Mouse (Mus musculus): ENCODE data around the gene Ywhae. TPM values are rescaled to one million over a fixed set of nuclear protein-coding genes. Genes with fewer than 3 reads are reported as not detected.

Gene Ywhae
- polyA plus RNA-seq, 1 experiment = 612 TPM

DNA sequence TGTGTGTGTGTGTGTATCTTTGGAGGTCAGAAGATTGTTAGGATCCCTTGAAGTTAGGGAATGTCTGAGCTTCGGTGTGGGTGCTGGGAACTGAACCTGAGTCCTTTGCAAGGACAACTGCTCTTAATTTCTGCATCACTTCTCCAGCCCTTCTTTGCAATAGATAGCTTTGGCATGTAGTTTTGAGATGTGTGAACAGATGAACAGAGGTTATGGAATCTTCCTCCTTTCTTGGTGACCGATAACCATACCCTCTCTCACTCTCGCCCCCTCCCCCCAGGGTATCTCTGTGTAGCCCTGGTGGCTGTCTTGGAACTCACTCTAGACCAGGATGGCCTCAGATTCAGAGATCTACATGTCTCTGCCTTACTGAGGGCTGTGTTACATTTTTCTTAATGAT is 12.1 kb downstream of the Ywhae start:
- peaks cover 100% of the 10 kb centered on the region for H3K79me2 ChIP-seq (ENCODE audit: control insufficient read depth, insufficient read depth)

DNA sequence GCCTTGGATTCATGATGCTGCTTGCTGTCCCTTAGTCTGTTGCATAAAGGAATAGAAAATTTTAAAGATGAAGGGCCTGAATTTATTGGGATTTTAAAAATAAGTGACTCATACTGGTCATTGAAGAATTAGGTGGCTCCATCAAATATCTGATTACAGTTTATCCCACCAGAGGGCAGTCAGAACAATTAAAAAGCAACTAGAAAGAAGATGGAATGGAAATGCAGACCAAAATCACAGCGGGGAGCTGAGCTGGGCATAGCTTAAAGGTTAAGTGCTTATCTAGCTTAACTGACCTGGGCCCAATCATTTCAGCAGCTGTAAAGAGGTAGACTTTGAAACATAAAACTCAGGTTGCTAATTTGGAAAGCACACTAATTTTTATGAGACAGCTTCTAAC is 17.9 kb downstream of the Ywhae start:
- no peak overlapping the region for H3K4me3 ChIP-seq
- no peak for TF ChIP-seq REST (IDR thresholded peaks at IDR 0.05; ENCODE audit: insufficient read depth, insufficient read length)
- TF ChIP-seq TCF3 (IDR thresholded peaks at IDR 0.05; ENCODE audit: insufficient read length, low read depth) = no peak
- TF ChIP-seq MYOD1 (IDR thresholded peaks at IDR 0.05; ENCODE audit: control insufficient read depth in 1 of 3, insufficient read length in 2 of 3, low read depth in 2 of 3) = no peak
- TF ChIP-seq MAX (IDR thresholded peaks at IDR 0.05; ENCODE audit: low read depth) = no peak
- TF ChIP-seq POLR2AphosphoS2 (IDR thresholded peaks at IDR 0.05; ENCODE audit: insufficient read length, low read depth) = no peak
- TF ChIP-seq USF1 (IDR thresholded peaks at IDR 0.05; ENCODE audit: low read depth) = no peak
- no peak for TF ChIP-seq E2F4 (IDR thresholded peaks at IDR 0.05; ENCODE audit: insufficient read depth)
- no peak for TF ChIP-seq MYOG (IDR thresholded peaks at IDR 0.05; ENCODE audit: control insufficient read depth in 1 of 3, insufficient read depth in 1 of 3, insufficient read length in 2 of 3, low read depth in 2 of 3)
- no peak for TF ChIP-seq CEBPB (IDR thresholded peaks at IDR 0.05; ENCODE audit: insufficient read depth, poor library complexity, severe bottlenecking)
- no peak for TF ChIP-seq POLR2A (IDR thresholded peaks at IDR 0.05; ENCODE audit: insufficient read length, low read depth)
- no peak for TF ChIP-seq SRF (IDR thresholded peaks at IDR 0.05; ENCODE audit: control insufficient read depth, insufficient read length, low read depth)
- TF ChIP-seq TCF12 (IDR thresholded peaks at IDR 0.05; ENCODE audit: insufficient read depth, poor library complexity, severe bottlenecking) = no peak

More for the DNA sequence above, 12.1 kb downstream of the Ywhae start:
- H3ac ChIP-seq (ENCODE audit: control insufficient read depth, insufficient read length) = no peak overlapping the region
- no peak for TF ChIP-seq TCF3 (IDR thresholded peaks at IDR 0.05; ENCODE audit: insufficient read length, low read depth)
- TF ChIP-seq TCF12 (IDR thresholded peaks at IDR 0.05; ENCODE audit: insufficient read depth, poor library complexity, severe bottlenecking) = no peak
- TF ChIP-seq CEBPB (IDR thresholded peaks at IDR 0.05; ENCODE audit: insufficient read depth, poor library complexity, severe bottlenecking) = no peak
- no peak for TF ChIP-seq SRF (IDR thresholded peaks at IDR 0.05; ENCODE audit: control insufficient read depth, insufficient read length, low read depth)
- no peak for TF ChIP-seq MYOD1 (IDR thresholded peaks at IDR 0.05; ENCODE audit: control insufficient read depth in 1 of 3, insufficient read length in 2 of 3, low read depth in 2 of 3)
- TF ChIP-seq MYOG (IDR thresholded peaks at IDR 0.05; ENCODE audit: control insufficient read depth in 1 of 3, insufficient read depth in 1 of 3, insufficient read length in 2 of 3, low read depth in 2 of 3) = no peak
- no peak for TF ChIP-seq POLR2AphosphoS2 (IDR thresholded peaks at IDR 0.05; ENCODE audit: insufficient read length, low read depth)
- no peak for TF ChIP-seq MAX (IDR thresholded peaks at IDR 0.05; ENCODE audit: low read depth)
- H3K4me2 ChIP-seq (ENCODE audit: low read depth) = no peak overlapping the region
- H3K4me3 ChIP-seq = no peak overlapping the region
- no peaks in the 10 kb centered on the region for H3K27me3 ChIP-seq (ENCODE audit: control insufficient read depth, insufficient read depth, insufficient read length)
- peaks cover 13% of the 10 kb centered on the region for H3K36me3 ChIP-seq (ENCODE audit: control insufficient read depth, insufficient read depth)

DNA sequence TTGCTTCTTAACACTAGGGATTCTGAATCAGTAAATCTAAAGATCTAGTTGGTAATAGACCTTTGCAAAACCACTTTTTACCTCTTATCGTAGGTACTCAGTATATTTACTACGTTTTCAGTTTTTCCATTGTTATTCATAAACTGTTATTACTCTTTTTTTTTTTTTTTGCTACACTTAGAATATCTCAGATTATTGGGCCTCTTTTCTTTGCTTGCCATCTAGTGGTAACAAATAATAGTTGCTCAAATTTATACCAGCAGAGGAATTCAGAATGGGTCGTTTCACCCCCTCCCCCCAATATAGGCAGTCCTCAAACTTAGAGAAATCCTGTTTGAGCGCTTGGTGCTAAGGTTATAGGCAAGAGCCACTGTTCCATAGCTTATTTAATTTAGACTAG is 18.4 kb downstream of the Ywhae start:
- H3K4me3 ChIP-seq = no peak overlapping the region
- peaks cover 26% of the 10 kb centered on the region for H3K36me3 ChIP-seq (ENCODE audit: control insufficient read depth, insufficient read depth)
- TF ChIP-seq CEBPB (IDR thresholded peaks at IDR 0.05; ENCODE audit: insufficient read depth, poor library complexity, severe bottlenecking) = no peak
- TF ChIP-seq USF1 (IDR thresholded peaks at IDR 0.05; ENCODE audit: low read depth) = no peak
- TF ChIP-seq E2F4 (IDR thresholded peaks at IDR 0.05; ENCODE audit: insufficient read depth) = no peak
- TF ChIP-seq REST (IDR thresholded peaks at IDR 0.05; ENCODE audit: insufficient read depth, insufficient read length) = no peak
- no peak for TF ChIP-seq MYOG (IDR thresholded peaks at IDR 0.05; ENCODE audit: control insufficient read depth in 1 of 3, insufficient read depth in 1 of 3, insufficient read length in 2 of 3, low read depth in 2 of 3)
- TF ChIP-seq TCF12 (IDR thresholded peaks at IDR 0.05; ENCODE audit: insufficient read depth, poor library complexity, severe bottlenecking) = no peak
- no peak for TF ChIP-seq POLR2A (IDR thresholded peaks at IDR 0.05; ENCODE audit: insufficient read length, low read depth)
- H3K79me2 ChIP-seq (ENCODE audit: control insufficient read depth, insufficient read depth) = peaks cover 100% of the 10 kb centered on the region
- H3K4me2 ChIP-seq (ENCODE audit: low read depth) = no peak overlapping the region
- H3ac ChIP-seq (ENCODE audit: control insufficient read depth, insufficient read length) = no peak overlapping the region
- H3K27me3 ChIP-seq (ENCODE audit: control insufficient read depth, insufficient read depth, insufficient read length) = no peaks in the 10 kb centered on the region

More for the DNA sequence above, 17.9 kb downstream of the Ywhae start:
- H3K27me3 ChIP-seq (ENCODE audit: control insufficient read depth, insufficient read depth, insufficient read length) = no peaks in the 10 kb centered on the region
- peaks cover 21% of the 10 kb centered on the region for H3K36me3 ChIP-seq (ENCODE audit: control insufficient read depth, insufficient read depth)
- H3ac ChIP-seq (ENCODE audit: control insufficient read depth, insufficient read length) = no peak overlapping the region
- H3K79me2 ChIP-seq (ENCODE audit: control insufficient read depth, insufficient read depth) = peaks cover 100% of the 10 kb centered on the region
- H3K4me2 ChIP-seq (ENCODE audit: low read depth) = no peak overlapping the region

DNA sequence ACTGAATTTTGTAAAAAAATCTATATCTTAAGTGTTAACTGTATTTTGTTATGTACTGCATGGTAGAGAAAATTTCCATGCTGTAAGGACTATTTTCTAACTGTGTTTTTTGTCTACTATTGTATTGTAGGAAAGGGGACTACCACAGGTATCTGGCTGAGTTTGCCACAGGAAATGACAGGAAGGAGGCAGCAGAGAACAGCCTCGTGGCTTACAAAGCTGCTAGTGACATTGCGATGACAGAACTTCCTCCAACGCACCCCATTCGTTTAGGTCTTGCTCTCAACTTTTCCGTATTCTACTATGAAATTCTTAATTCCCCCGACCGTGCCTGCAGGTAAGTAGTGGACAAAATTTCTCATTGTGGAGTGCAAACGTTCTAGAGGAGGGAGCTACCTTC is 24.0 kb downstream of the Ywhae start:
- Histone ChIP-seq H3K79me2 (ENCODE audit: control insufficient read depth, insufficient read depth) (peaks cover 100% of the 10 kb centered on the region), H3K36me3 (ENCODE audit: control insufficient read depth, insufficient read depth) (peaks cover 65% of the 10 kb centered on the region), H3K4me2 (ENCODE audit: low read depth) (no peak overlapping the region), H3K4me3 (no peak overlapping the region), H3ac (ENCODE audit: control insufficient read depth, insufficient read length) (no peak overlapping the region), H3K27me3 (ENCODE audit: control insufficient read depth, insufficient read depth, insufficient read length) (no peaks in the 10 kb centered on the region)
- no peak for TF ChIP-seq REST (IDR thresholded peaks at IDR 0.05; ENCODE audit: insufficient read depth, insufficient read length)
- TF ChIP-seq MAX (IDR thresholded peaks at IDR 0.05; ENCODE audit: low read depth) = no peak
- TF ChIP-seq SRF (IDR thresholded peaks at IDR 0.05; ENCODE audit: control insufficient read depth, insufficient read length, low read depth) = no peak
- no peak for TF ChIP-seq TCF3 (IDR thresholded peaks at IDR 0.05; ENCODE audit: insufficient read length, low read depth)
- no peak for TF ChIP-seq MYOD1 (IDR thresholded peaks at IDR 0.05; ENCODE audit: control insufficient read depth in 1 of 3, insufficient read length in 2 of 3, low read depth in 2 of 3)
- no peak for TF ChIP-seq MYOG (IDR thresholded peaks at IDR 0.05; ENCODE audit: control insufficient read depth in 1 of 3, insufficient read depth in 1 of 3, insufficient read length in 2 of 3, low read depth in 2 of 3)
- TF ChIP-seq TCF12 (IDR thresholded peaks at IDR 0.05; ENCODE audit: insufficient read depth, poor library complexity, severe bottlenecking) = no peak
- TF ChIP-seq E2F4 (IDR thresholded peaks at IDR 0.05; ENCODE audit: insufficient read depth) = no peak
- no peak for TF ChIP-seq CEBPB (IDR thresholded peaks at IDR 0.05; ENCODE audit: insufficient read depth, poor library complexity, severe bottlenecking)
- TF ChIP-seq USF1 (IDR thresholded peaks at IDR 0.05; ENCODE audit: low read depth) = no peak

DNA sequence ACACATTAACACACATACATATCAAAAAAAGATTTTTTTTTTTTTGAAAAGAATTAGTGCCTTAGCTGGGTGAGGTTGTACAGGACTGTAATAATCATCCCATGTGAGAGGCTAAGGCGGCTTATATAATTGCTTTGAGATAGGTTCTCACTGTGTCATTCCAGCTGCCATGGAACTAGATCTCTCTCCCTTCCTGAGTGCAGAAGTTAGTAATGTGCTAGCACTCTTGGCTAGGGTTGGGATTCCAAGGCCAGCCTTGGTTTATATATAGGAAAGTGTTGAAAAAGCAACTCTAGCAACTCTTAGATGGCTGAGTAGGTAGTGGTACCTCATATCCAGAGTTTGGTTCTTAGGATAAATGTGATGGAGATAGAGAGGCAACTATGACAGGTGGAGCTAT is 25.9 kb downstream of the Ywhae start:
- no peaks in the 10 kb centered on the region for H3K27me3 ChIP-seq (ENCODE audit: control insufficient read depth, insufficient read depth, insufficient read length)

More for the DNA sequence above, 25.9 kb downstream of the Ywhae start:
- TF ChIP-seq TCF12 (IDR thresholded peaks at IDR 0.05; ENCODE audit: insufficient read depth, poor library complexity, severe bottlenecking) = no peak
- TF ChIP-seq MAX (IDR thresholded peaks at IDR 0.05; ENCODE audit: low read depth) = no peak
- no peak for TF ChIP-seq MYOD1 (IDR thresholded peaks at IDR 0.05; ENCODE audit: control insufficient read depth in 1 of 3, insufficient read length in 2 of 3, low read depth in 2 of 3)
- TF ChIP-seq REST (IDR thresholded peaks at IDR 0.05; ENCODE audit: insufficient read depth, insufficient read length) = no peak
- no peak for TF ChIP-seq CEBPB (IDR thresholded peaks at IDR 0.05; ENCODE audit: insufficient read depth, poor library complexity, severe bottlenecking)
- no peak for TF ChIP-seq E2F4 (IDR thresholded peaks at IDR 0.05; ENCODE audit: insufficient read depth)
- Histone ChIP-seq H3K4me2 (ENCODE audit: low read depth) (no peak overlapping the region), H3K36me3 (ENCODE audit: control insufficient read depth, insufficient read depth) (peaks cover 68% of the 10 kb centered on the region), H3ac (ENCODE audit: control insufficient read depth, insufficient read length) (no peak overlapping the region), H3K4me3 (no peak overlapping the region), H3K79me2 (ENCODE audit: control insufficient read depth, insufficient read depth) (peaks cover 99% of the 10 kb centered on the region)

Data from myocyte (in vitro differentiated cells).